Mouse (Mus musculus): ENCODE measurements around the gene Igdcc4. TPM values are rescaled to one million over a fixed set of nuclear protein-coding genes. Genes with fewer than 3 reads are reported as not detected.

The Igdcc4 gene
- total RNA-seq, 4 experiments from 2014 or later: 28.6 to 67.1 (median 44.5) TPM

- no peak for DNase-seq
These were observed 59.9 kb downstream of the Igdcc4 start for GRCm38 (mm10) chr9:65161188-65161587.

- DNase-seq: no peak
These were observed 60.6 kb downstream of the Igdcc4 start for GRCm38 (mm10) chr9:65161881-65162280.

- DNase-seq: no peak
These were observed 61.7 kb downstream of the Igdcc4 start for GRCm38 (mm10) chr9:65162711-65163639.

- no peak for DNase-seq
These were observed 63.6 kb downstream of the Igdcc4 start for GRCm38 (mm10) chr9:65164870-65165269.

GRCm38 (mm10) chr9:65166386-65166785 lies 65.1 kb downstream of the Igdcc4 start:
- DNase-seq: no peak

GRCm38 (mm10) chr9:65168534-65168933 lies 67.2 kb downstream of the Igdcc4 start:
- no peak for DNase-seq

GRCm38 (mm10) chr9:65168952-65169351 lies 67.7 kb downstream of the Igdcc4 start:
- DNase-seq: no peak

- DNase-seq: no peak
These were observed 71.4 kb downstream of the Igdcc4 start for GRCm38 (mm10) chr9:65172654-65173053.

- DNase-seq: no peak
These were observed 74.1 kb downstream of the Igdcc4 start for GRCm38 (mm10) chr9:65175234-65175938.

GRCm38 (mm10) chr9:65175939-65176871 lies 74.9 kb downstream of the Igdcc4 start:
- no peak for DNase-seq

- DNase-seq: no peak
These were observed 76.2 kb downstream of the Igdcc4 start for GRCm38 (mm10) chr9:65177497-65177896.

GRCm38 (mm10) chr9:65177912-65178311 lies 76.6 kb downstream of the Igdcc4 start:
- DNase-seq: no peak

- no peak for DNase-seq
These were observed 77.3 kb downstream of the Igdcc4 start for GRCm38 (mm10) chr9:65178336-65179213.

GRCm38 (mm10) chr9:65179817-65180624 lies 78.7 kb downstream of the Igdcc4 start:
- no peak for DNase-seq

Other genes starting within 250 kb of the Igdcc4 start
- gene Slc24a1, start 149.9 kb upstream of the Igdcc4 start, total RNA-seq (2022): not detected
- 10 to 100 TPM; 27.2 to 31.9 (median 28.8) TPM for gene Ints14, start 140.6 kb upstream of the Igdcc4 start, total RNA-seq (2022)
- 100 to 1,000 TPM; 321 to 416 (median 344) TPM for gene Hacd3, start 79.8 kb upstream of the Igdcc4 start, total RNA-seq (2022)
- 100 to 1,000 TPM in 3 of 4 experiments, 10 to 100 TPM in 1; 90.7 to 123 (median 113) TPM for gene Dpp8, start 69.1 kb upstream of the Igdcc4 start, total RNA-seq (2022)
- 1 to 10 TPM in 3 of 4 experiments, under 1 TPM in 1; 0.84 to 4.0 (median 2.4) TPM for gene Igdcc3, start 39.7 kb downstream of the Igdcc4 start, total RNA-seq (2022)
- 10 to 100 TPM; 16.2 to 44.2 (median 33.1) TPM for gene Parp16, start 93.9 kb downstream of the Igdcc4 start, total RNA-seq (2022)
- gene Cilp, start 163.7 kb downstream of the Igdcc4 start, total RNA-seq (2022): 10 to 100 TPM in 1 of 4 experiments, 1 to 10 TPM in 3; 3.2 to 10.7 (median 6.1) TPM
- gene Clpx, start 192.8 kb downstream of the Igdcc4 start, total RNA-seq (2022): 10 to 100 TPM; 54.7 to 71.9 (median 60.7) TPM
- 10 to 100 TPM; 18.6 to 23.1 (median 19.9) TPM for gene Pdcd7, start 244.6 kb downstream of the Igdcc4 start, total RNA-seq (2022)